Mouse (Mus musculus) layer of hippocampus, adult 2 months (tissue): ENCODE measurements at regions not wholly inside any gene's neighbourhood (a gene's known extent, or its start where the extent isn't known, plus 50 kb on each side); places are given as distances from the start of the nearest gene placed in this dataset.
A peak's percentile ranks its signal among the peaks of the same experiment; 100 is the strongest.
"Not testable (repeated sequence)": the region's sequence is repeated elsewhere in the genome, so short reads cannot be mapped to it uniquely, and the experiment has no call there.

Experiments used
- DNase-seq, 2 experiments: peaks; one replicate each; pipeline ENCODE4 v3.0.0; 2022; ENCODE audit warnings: low spot score in 2 of 2
- H3K27ac ChIP-seq: fragments of 200-600 bp; 2 replicates; pipeline ENCODE4 v1.8.1; 2022
- H3K4me3 ChIP-seq: fragments of 200-600 bp; 2 replicates; pipeline ENCODE4 v1.8.1; 2022; ENCODE audit warnings: mild to moderate bottlenecking
- CTCF ChIP-seq: fragments of 200-600 bp; conservative IDR thresholded peaks from 2 replicates; pipeline ENCODE4 v1.8.1; 2022; ENCODE audit warnings: antibody characterized with exemption, mild to moderate bottlenecking, moderate library complexity

DNA sequence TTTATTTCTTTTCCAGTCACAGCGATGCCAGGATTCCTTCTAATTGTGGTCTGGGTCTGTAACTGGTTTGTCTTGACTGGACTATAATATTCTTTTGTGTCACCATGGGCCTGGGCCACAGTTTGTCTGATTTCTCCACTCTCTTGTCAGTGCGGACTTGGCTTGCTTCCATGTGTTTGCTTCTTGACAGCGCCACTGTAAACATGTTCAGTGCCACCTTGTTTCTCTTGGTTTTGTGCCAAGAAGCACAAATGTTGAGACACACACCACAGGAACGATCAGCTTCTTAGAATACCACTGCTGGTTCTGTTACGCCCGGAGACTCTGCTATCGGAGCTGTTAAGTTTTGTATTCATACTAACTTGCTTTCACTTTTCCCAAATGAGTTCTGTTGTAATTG, 180.9 kb upstream of the Tmem45b start:
- DNase-seq: no peak
- TF ChIP-seq CTCF: no peak
- Histone ChIP-seq H3K27ac (no peak overlapping the region), H3K4me3 (no peak overlapping the region)

DNA sequence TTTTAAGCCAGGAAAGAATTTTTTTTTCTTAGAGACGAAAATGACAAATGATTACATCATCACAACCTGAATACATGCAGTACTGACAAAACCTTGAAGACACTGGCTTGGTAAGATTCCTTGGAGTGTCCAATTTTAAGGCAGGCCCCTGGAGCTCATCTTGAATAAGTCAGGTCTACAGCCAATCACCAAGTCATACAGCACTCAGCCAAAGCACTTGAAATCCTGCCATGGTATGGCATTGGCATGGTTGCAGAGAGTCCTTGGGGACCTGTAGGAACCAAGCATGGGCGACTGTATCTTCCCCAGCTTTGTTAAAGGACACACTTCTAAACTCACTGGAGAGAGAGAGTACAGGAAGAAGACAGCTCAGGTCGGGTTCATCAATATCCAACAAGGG, 179.8 kb upstream of the Tmem45b start:
- DNase-seq: no peak
- no peak overlapping the region for H3K4me3 ChIP-seq
- TF ChIP-seq CTCF: no peak
- H3K27ac ChIP-seq: no peak overlapping the region

DNA sequence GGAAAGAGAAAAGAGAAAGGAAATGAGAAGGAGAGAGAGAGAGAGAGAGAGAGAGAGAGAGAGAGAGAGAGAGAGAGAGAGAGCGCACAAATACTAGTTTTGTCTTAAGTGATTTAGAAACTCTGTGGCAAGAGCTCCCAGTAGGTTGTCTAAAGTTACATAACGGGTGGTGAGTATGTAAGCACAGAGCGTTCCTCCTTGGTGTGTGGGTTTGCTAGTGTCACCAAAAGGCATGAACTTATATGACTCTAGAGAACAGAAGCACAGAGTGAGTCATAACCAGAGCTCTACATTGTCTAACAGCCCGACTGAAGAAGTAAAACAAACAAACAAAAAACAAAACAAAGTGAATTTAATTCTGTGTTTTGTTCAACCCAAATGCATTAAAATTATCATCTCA, 177.9 kb upstream of the Tmem45b start:
- no peak for TF ChIP-seq CTCF
- no peak for DNase-seq
- H3K27ac ChIP-seq: no peak overlapping the region
- no peak overlapping the region for H3K4me3 ChIP-seq

DNA sequence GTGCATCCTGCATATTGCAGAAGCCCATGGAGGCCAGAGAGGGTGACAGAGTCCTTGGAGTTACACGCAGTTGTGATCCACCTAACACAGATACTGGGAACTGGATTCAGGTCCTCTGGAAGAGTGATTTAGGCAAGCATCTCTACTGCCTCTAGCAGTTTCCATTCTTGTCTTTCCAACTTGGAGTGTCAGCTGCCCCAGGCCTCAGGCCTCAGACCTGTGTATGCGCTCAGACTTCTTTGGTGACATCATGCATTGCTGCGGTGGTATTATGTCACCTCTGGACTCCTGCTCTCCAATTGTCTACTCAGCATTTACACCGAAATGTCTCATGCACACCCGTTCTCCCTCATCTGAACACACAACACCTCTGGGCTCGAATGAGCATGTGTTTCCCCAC, 164.0 kb upstream of the Tmem45b start:
- Histone ChIP-seq H3K27ac (no peak overlapping the region), H3K4me3 (no peak overlapping the region)
- no peak for TF ChIP-seq CTCF
- DNase-seq: no peak

DNA sequence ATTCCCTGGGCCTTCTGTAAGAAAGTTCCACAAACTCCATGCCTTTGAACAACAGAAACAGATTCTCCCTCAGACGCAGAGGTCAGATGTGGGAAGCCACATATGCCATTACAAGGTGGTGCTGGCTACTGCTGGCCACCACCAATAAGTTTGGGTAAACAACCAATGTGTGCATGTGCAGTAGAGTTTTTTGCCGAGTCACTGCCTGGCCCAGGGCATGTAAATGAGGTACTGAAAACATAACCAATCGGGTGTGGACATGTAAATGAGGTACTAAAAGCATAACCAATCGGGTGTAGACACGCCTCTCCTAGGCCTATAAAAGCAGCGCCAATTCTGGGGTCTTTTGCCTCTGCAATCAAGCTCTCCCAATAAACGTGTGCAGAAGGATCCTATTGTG, 157.3 kb upstream of the Tmem45b start:
- not testable (repeated sequence) for DNase-seq, H3K27ac ChIP-seq, H3K4me3 ChIP-seq

- no peak for TF ChIP-seq CTCF
- H3K27ac ChIP-seq: no peak overlapping the region
- DNase-seq: no peak
- no peak overlapping the region for H3K4me3 ChIP-seq
Observed at GRCm38 (mm10) chr9:31619344-31619743, 155.1 kb upstream of the Tmem45b start.

DNA sequence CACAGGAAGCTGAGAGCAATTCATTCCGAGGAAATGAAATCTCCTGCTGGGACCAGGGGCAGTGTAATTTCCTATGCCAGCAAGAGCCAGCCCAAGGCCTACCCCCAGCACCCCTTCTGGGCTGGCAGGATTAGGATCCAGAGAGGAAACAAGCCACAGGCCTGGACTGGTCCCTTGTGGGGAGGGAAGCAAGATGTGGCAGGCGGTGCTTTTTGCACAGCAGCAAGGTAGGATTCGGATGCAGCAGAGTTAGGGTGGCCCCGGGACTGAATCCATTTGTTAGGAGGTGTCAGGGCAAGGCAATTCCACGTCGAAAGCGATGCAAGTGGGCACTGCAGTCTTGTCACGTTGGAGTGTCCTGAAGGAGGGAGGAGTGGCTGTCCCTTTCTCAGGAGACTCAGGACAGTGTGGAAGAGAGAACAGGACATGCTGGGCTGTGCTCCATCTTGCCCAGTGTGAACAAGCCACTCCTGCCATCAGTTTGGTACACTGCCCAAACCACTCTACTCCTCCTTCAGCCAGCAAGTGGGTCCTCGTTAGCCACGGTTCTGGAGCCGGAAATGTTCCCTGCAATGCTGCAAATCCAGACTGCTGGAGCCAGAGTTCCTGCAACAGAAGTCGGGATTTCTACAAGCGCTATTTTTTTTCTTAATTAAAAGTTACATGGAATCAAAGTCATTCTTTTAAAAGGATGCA, 150.1 kb upstream of the Tmem45b start:
- TF ChIP-seq CTCF: no peak
- H3K27ac ChIP-seq: no peak overlapping the region
- no peak overlapping the region for H3K4me3 ChIP-seq
- DNase-seq: no peak

DNA sequence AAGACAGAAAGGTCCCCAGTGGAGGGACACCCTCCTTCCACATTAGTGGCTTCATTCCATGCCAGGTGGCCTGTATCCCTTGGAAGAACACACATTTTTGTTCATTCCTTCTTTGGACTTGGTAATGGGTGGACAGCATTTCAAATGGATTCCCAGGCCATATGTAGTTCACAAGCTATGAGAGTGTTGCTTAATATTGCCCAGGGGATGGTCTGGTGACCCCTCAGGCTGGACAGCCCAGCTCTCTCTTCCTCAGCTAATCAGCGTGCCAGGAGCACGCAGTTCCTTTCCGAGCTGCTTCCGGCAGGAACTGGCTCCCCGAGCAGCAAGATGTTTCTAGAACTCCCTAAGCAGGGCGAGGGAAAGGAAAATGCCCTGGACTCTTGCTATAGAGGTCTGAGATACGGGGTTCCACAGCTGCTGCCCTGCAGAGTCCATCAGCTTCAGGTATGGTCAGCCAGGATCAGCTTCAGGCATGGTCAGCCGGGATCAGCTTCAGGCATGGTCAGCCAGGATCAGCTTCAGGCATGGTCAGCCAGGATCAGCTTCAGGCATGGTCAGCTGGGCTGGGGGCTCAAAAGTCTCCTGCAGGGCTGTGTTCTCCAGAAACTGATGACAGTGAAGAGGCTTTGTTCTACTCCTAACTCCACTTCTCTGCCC, 146.9 kb upstream of the Tmem45b start:
- no peak for DNase-seq
- no peak overlapping the region for H3K4me3 ChIP-seq
- TF ChIP-seq CTCF: no peak
- no peak overlapping the region for H3K27ac ChIP-seq

- no peak overlapping the region for H3K27ac ChIP-seq
- no peak for TF ChIP-seq CTCF
- H3K4me3 ChIP-seq: no peak overlapping the region
- DNase-seq: no peak
Observed at GRCm38 (mm10) chr9:31610631-31611030, 146.4 kb upstream of the Tmem45b start.

GRCm38 (mm10) chr9:31610212-31610611, 145.9 kb upstream of the Tmem45b start:
- no peak overlapping the region for H3K27ac ChIP-seq
- TF ChIP-seq CTCF: peak; percentile 71
- DNase-seq: no peak
- H3K4me3 ChIP-seq: no peak overlapping the region

DNA sequence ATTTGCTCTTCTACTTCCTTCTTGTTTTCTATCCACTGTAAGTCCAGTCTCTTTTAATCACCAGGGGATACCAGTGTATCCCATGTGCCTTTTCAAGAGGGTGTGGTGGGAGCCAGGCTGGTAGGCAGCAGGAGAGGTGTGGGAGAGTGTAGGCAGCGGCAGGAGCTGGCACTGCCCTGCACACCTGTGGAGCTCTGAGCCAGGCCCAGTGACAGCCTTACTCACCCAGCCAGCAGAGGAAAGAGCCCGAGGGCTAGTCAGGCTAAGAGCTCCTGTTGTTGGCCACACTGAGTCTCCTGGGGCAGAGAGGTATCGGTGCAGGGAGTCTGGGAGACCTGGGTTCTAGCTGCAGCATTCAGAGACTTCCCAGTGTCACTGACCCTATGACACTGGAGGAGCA, 145.5 kb upstream of the Tmem45b start:
- no peak overlapping the region for H3K27ac ChIP-seq
- TF ChIP-seq CTCF: no peak
- no peak for DNase-seq
- H3K4me3 ChIP-seq: no peak overlapping the region

- no peak for TF ChIP-seq CTCF
Observed at GRCm38 (mm10) chr9:31608084-31608870, 144.0 kb upstream of the Tmem45b start.

GRCm38 (mm10) chr9:31606936-31607335, 142.7 kb upstream of the Tmem45b start:
- Histone ChIP-seq H3K4me3 (no peak overlapping the region), H3K27ac (no peak overlapping the region)
- TF ChIP-seq CTCF: no peak
- DNase-seq: no peak

More at GRCm38 (mm10) chr9:31608084-31608870, 144.0 kb upstream of the Tmem45b start:
- DNase-seq: no peak
- Histone ChIP-seq H3K4me3 (no peak overlapping the region), H3K27ac (no peak overlapping the region)
